Mouse (Mus musculus): Measurements from ENCODE around the gene Nmnat3. TPM values are rescaled to one million over a fixed set of nuclear protein-coding genes. Genes with fewer than 3 reads are reported as not detected.

Gene Nmnat3
- polyA plus RNA-seq, 1 experiment from 2014 or later, result 8.9 TPM

- Histone ChIP-seq H3K9me3 (no peaks in the 10 kb centered on the region), H3K4me1 (peaks cover 8% of the 10 kb centered on the region; the same call in 1 of the 2 replicates), H3K36me3 (no peaks in the 10 kb centered on the region), H3K27ac (no peak overlapping the region), H3K27me3 (ENCODE audit: insufficient read depth, poor library complexity, severe bottlenecking) (no peaks in the 10 kb centered on the region; the same call in 1 of the 2 replicates), H3K4me3 (no peak overlapping the region)
- WGBS, result 82% methylated on average over 3 of the region's 3 CpGs
- DNase-seq (ENCODE audit: low spot score), result no peak
These were observed 59.8 kb downstream of the Nmnat3 start for GRCm38 (mm10) chr9:98347021-98347420.

GRCm38 (mm10) chr9:98350318-98351144 is 63.3 kb downstream of the Nmnat3 start:
- 12% methylated on average over 4 of the region's 4 CpGs for WGBS

GRCm38 (mm10) chr9:98352332-98352731 is 65.1 kb downstream of the Nmnat3 start:
- H3K27ac ChIP-seq, result no peak overlapping the region
- DNase-seq (ENCODE audit: low spot score), result no peak
- H3K4me3 ChIP-seq, result no peak overlapping the region
- no peaks in the 10 kb centered on the region; the same call in 1 of the 2 replicates for H3K27me3 ChIP-seq (ENCODE audit: insufficient read depth, poor library complexity, severe bottlenecking)
- 37% methylated on average over 6 of the region's 6 CpGs for WGBS
- H3K9me3 ChIP-seq, result no peaks in the 10 kb centered on the region
- H3K4me1 ChIP-seq, result peaks cover 18% of the 10 kb centered on the region; the same call in 1 of the 2 replicates
- no peaks in the 10 kb centered on the region for H3K36me3 ChIP-seq

More at GRCm38 (mm10) chr9:98350318-98351144, 63.3 kb downstream of the Nmnat3 start:
- no peak overlapping the region for H3K27ac ChIP-seq
- peaks cover 18% of the 10 kb centered on the region; the same call in 1 of the 2 replicates for H3K4me1 ChIP-seq
- H3K4me3 ChIP-seq, result no peak overlapping the region
- no peak for DNase-seq (ENCODE audit: low spot score)
- H3K9me3 ChIP-seq, result no peaks in the 10 kb centered on the region
- H3K27me3 ChIP-seq (ENCODE audit: insufficient read depth, poor library complexity, severe bottlenecking), result no peaks in the 10 kb centered on the region; the same call in 1 of the 2 replicates
- no peaks in the 10 kb centered on the region for H3K36me3 ChIP-seq

DNA sequence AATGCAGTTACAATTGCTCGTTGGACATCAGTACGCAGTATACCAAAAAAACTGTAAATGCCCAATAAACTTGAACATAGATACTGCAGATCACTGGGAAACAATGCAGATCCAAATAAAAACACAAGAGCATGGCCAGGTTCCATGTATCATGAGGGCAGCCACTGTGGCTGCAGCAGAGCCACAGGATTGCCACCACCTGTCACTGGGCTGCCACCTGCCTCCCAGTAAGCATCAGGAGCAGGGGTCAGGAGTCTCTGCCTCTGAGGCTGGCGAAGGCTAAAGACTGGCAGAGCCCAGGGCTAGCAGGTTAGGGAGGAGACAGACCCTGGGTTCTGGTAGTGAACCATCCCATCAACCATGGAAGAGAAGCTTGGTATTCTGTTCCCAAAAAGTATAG is 67.7 kb downstream of the Nmnat3 start:
- no peaks in the 10 kb centered on the region for H3K36me3 ChIP-seq
- peaks cover 14% of the 10 kb centered on the region; the same call in 1 of the 2 replicates for H3K4me1 ChIP-seq
- no peak for DNase-seq (ENCODE audit: low spot score)
- no peak overlapping the region for H3K4me3 ChIP-seq
- H3K9me3 ChIP-seq, result no peaks in the 10 kb centered on the region
- no peak overlapping the region for H3K27ac ChIP-seq
- H3K27me3 ChIP-seq (ENCODE audit: insufficient read depth, poor library complexity, severe bottlenecking), result no peaks in the 10 kb centered on the region; the same call in 1 of the 2 replicates
- 94% methylated on average over 3 of the region's 3 CpGs for WGBS

DNA sequence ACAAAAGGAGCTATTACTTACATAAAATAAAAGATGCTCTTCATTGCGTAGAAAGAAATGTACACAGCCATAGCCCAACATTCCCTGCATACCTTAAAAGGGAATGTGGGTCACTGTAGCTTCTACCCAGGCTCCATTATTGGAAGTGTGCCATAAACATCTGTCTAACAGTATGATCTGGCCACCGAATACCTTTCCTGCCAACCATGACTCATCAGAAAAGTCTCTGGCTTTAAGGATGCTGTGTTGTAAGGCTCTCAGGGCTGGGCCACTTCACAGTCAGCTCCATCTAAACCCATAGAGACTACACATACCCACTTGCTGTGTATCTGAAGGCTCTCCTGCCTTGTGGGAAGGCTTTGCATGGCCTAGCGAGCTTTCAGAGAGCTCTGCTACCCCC is 73.8 kb downstream of the Nmnat3 start:
- Histone ChIP-seq H3K27me3 (ENCODE audit: insufficient read depth, poor library complexity, severe bottlenecking) (no peaks in the 10 kb centered on the region), H3K4me3 (no peak overlapping the region), H3K9me3 (no peaks in the 10 kb centered on the region), H3K36me3 (no peaks in the 10 kb centered on the region), H3K27ac (no peak overlapping the region), H3K4me1 (no peaks in the 10 kb centered on the region)
- no peak for DNase-seq (ENCODE audit: low spot score)
- WGBS, result 69% methylated on average over 3 of the region's 3 CpGs

DNA sequence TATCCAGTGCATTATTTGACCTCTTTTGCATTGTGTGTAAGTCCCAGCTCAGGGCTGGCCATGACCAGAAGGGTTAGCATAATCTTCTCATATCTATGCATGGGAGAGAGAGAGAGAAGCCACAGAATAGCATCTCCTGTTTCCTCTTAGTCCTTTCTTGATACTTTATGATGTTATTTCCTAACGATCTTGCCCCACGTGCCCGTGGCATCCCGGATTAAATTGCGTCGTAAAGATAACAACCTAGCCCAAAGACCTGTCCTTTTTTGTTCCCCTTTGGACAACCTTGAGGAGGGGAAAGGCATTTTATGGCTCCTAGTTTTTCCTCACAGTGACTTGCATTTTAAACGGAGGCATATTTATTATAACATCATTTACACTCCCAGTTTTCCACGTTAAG is 78.8 kb downstream of the Nmnat3 start:
- Histone ChIP-seq H3K27ac (no peak overlapping the region), H3K36me3 (no peaks in the 10 kb centered on the region), H3K9me3 (no peaks in the 10 kb centered on the region), H3K27me3 (ENCODE audit: insufficient read depth, poor library complexity, severe bottlenecking) (no peaks in the 10 kb centered on the region), H3K4me1 (0 out of 2 replicates have a peak, but pooled peaks cover 5% of the 10 kb centered on the region), H3K4me3 (no peak overlapping the region)
- no peak for DNase-seq (ENCODE audit: low spot score)
- WGBS, result 84% methylated on average over 8 of the region's 8 CpGs

GRCm38 (mm10) chr9:98367333-98367962 is 80.2 kb downstream of the Nmnat3 start:
- Histone ChIP-seq H3K27me3 (ENCODE audit: insufficient read depth, poor library complexity, severe bottlenecking) (no peaks in the 10 kb centered on the region), H3K36me3 (no peaks in the 10 kb centered on the region), H3K27ac (no peak overlapping the region), H3K9me3 (no peaks in the 10 kb centered on the region), H3K4me1 (0 out of 2 replicates have a peak, but pooled peaks cover 5% of the 10 kb centered on the region), H3K4me3 (no peak overlapping the region)
- no peak for DNase-seq (ENCODE audit: low spot score)
- 87% methylated on average over 13 of the region's 13 CpGs for WGBS

DNA sequence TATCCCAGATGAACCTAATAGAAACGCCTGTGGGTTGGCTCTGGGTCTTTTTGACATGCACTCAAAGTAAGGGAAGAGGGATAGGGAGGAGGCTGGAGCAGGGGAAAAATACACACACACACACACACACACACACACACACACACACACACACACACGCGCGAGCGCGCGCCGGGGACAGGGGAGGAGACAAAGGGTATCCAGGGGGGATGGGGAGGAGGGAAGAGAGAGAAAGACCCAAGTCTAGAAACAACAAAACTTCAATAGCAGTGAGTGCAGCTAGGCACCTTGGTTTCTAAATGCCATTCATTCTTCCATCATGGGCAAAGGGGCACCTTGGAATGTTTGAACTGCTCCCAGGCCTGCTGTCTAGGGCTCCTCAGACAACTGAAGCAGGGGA is 82.5 kb downstream of the Nmnat3 start:
- Histone ChIP-seq H3K36me3 (no peaks in the 10 kb centered on the region), H3K4me3 (no peak overlapping the region), H3K27ac (no peak overlapping the region), H3K4me1 (0 out of 2 replicates have a peak, but pooled peaks cover 5% of the 10 kb centered on the region), H3K9me3 (no peaks in the 10 kb centered on the region), H3K27me3 (ENCODE audit: insufficient read depth, poor library complexity, severe bottlenecking) (no peaks in the 10 kb centered on the region)
- no peak for DNase-seq (ENCODE audit: low spot score)
- 81% methylated on average over 2 of the region's 8 CpGs for WGBS

GRCm38 (mm10) chr9:98373358-98373757 is 86.1 kb downstream of the Nmnat3 start:
- H3K36me3 ChIP-seq, result no peaks in the 10 kb centered on the region
- no peaks in the 10 kb centered on the region for H3K27me3 ChIP-seq (ENCODE audit: insufficient read depth, poor library complexity, severe bottlenecking)
- H3K4me1 ChIP-seq, result 0 out of 2 replicates have a peak, but pooled peaks cover 5% of the 10 kb centered on the region
- no peaks in the 10 kb centered on the region for H3K9me3 ChIP-seq
- WGBS, result 89% methylated on average over 5 of the region's 5 CpGs
- H3K27ac ChIP-seq, result no peak overlapping the region
- DNase-seq (ENCODE audit: low spot score), result no peak
- H3K4me3 ChIP-seq, result no peak overlapping the region

- H3K9me3 ChIP-seq, result no peaks in the 10 kb centered on the region
- H3K27ac ChIP-seq, result no peak overlapping the region
- DNase-seq (ENCODE audit: low spot score), result no peak
- H3K4me1 ChIP-seq, result 0 out of 2 replicates have a peak, but pooled peaks cover 2% of the 10 kb centered on the region
- no peaks in the 10 kb centered on the region for H3K27me3 ChIP-seq (ENCODE audit: insufficient read depth, poor library complexity, severe bottlenecking)
- WGBS, result 82% methylated on average over 11 of the region's 11 CpGs
- H3K4me3 ChIP-seq, result no peak overlapping the region
- no peaks in the 10 kb centered on the region for H3K36me3 ChIP-seq
These were observed 87.7 kb downstream of the Nmnat3 start for GRCm38 (mm10) chr9:98374897-98375296.

DNA sequence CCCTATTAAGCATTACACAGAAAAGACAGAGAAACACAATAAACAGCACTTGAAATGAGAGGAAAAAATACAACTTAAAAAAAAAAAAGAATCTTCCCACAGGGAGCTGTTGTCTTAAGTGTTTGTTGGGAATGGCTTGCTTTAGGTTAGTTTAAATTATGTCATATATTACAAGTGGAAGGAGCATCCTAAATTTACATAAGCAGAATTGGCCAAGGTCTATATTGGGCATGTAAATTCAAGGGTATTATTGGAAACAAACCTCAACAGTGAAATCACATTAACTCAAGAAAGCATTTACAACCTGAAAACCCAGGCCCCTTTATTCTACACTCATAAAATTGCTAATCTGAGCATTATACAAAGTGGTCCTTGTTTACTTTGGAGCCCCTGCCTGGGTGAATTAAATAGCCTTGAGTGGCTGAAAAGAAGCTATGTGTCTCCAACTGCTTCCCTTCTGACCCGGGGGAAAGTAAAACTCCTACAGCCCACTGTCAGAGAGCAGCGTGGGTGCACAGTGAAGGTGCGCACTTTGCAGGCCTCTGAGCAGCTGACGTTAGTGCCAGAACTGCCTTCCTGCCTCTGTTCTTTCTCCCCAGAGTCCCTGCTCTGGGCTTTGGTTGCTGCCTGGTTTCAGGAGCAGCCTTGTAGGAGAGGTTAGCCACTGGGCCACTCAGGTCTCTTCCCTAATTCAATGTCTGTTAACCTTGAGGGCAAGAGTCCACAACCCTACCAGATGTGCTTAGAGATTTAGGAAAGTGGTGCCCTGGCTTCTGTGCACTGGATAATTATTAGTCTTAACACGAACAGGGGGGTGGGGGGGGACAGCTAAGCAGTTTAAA is 88.3 kb downstream of the Nmnat3 start:
- WGBS, result 77% methylated on average over 5 of the region's 5 CpGs

DNA sequence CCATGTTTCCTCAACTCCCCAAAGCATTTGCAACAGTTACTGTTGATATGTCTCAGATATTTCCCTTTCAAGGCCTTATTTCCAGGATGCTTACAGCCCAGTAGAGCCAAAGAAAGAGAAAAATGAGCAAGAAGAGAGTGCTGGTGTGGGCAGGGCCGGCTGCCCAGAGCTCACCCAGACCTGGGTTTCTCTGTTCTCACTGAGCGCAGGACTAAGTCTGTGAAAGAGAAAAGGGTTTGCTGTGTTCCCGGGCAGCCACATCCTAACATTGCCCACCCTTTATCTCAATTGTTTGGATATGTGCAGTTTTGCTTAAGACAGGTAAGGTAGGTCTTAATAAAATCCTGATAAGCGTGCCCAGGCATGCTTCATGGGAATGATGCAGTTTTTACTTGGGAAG is 92.5 kb downstream of the Nmnat3 start:
- Histone ChIP-seq H3K27me3 (ENCODE audit: insufficient read depth, poor library complexity, severe bottlenecking) (no peaks in the 10 kb centered on the region), H3K36me3 (no peaks in the 10 kb centered on the region), H3K4me3 (no peak overlapping the region), H3K27ac (no peak overlapping the region), H3K4me1 (no peaks in the 10 kb centered on the region), H3K9me3 (no peaks in the 10 kb centered on the region)
- no peak for DNase-seq (ENCODE audit: low spot score)
- 88% methylated on average over 4 of the region's 4 CpGs for WGBS

More for the DNA sequence above, 88.3 kb downstream of the Nmnat3 start:
- Histone ChIP-seq H3K27me3 (ENCODE audit: insufficient read depth, poor library complexity, severe bottlenecking) (no peaks in the 10 kb centered on the region), H3K4me1 (no peaks in the 10 kb centered on the region), H3K9me3 (no peaks in the 10 kb centered on the region), H3K4me3 (no peak overlapping the region), H3K36me3 (no peaks in the 10 kb centered on the region), H3K27ac (no peak overlapping the region)
- no peak for DNase-seq (ENCODE audit: low spot score)

All from heart, embryonic 10.5 days (tissue).